Mouse (Mus musculus): ENCODE data around the gene Nit2.
A peak's percentile ranks its signal among the peaks of the same experiment; 100 is the strongest.
"Not testable (repeated sequence)": the region's sequence is repeated elsewhere in the genome, so short reads cannot be mapped to it uniquely, and the experiment has no call there.

Gene Nit2

DNA sequence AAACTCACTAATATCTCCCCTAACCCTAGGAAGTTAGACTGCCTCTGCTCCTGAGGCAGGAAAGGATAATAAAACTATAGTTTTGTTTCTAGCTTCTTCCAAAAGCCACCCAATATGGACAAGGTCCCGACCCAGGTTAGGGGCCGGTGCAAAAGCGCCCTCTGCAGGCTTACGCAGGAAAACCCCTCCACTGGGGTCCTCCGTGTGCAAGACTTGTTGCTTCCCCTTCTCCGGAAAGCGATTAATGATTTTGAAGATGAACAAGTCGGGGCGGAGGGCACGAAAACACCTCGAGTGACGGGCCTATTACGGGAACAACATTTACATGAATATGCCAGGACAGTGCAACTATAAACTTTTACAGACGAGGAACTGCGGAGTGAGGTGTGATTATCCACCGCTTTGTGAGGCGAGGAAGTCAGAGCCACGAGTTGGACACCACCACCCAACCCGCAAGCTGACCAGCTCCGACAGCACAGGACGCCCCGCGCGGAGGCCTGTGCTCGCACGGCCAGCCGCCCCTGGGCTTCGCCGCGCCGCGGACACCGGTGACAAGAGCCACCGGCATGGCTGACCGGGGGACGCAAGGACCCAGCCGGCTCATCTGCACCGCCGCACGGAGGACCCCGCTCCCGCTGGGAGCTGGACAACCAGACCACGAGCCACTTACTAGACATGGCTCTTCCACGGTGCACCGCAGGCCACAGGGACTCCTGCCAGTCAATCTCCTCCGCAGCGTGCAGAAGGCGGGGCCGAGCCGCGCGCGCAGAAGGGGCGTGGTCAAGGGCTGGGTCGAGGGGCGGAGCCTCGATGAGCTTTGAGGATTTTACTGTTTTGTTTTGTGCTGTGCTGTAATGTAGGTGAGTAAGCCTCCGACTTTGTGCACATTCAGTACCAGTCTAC lies at the start of gene Nit2:
Gene Nit2, minus strand, starts transcription at position 731 of the 903 bp plus-strand sequence.
- peak; percentile 98 for DNase-seq

DNA sequence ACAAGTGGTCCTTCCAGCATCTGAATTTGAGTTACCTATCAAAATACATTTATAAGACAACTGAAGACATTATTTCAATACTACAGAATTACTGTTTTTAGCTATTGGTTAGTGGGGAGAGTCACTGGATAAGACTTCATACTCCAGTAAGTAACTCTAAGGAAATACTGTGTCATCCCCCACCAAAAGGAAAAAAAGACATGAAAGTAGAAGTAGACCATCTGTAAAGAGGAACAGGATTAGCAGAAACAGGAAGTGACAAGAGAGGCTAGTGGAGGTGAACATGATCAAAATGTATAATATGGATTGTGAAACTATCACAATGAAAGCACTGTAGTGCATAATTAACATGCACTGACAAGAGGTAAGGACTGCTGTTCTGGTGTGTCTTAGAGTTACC lies 48.8 kb upstream of the Nit2 start:
- DNase-seq: no peak

DNA sequence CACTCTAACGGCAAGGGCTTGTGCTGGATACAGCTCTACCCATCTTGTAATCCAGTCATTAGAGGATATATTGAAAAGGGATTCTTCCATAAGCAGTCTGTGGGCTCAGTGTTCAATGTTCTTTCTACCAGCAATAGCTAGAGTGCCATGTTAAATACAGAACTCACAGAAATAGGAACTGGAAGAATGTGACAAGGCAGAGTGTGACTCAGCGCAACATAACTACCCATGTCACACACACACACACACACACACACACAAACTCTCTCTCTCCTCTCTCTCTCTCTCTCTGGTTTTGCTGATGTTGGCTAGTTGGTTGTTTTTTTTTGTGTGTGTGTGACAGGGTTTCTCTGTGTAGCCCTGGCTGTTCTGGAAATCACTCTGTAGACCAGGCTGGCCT lies 43.9 kb upstream of the Nit2 start:
- DNase-seq: no peak

DNA sequence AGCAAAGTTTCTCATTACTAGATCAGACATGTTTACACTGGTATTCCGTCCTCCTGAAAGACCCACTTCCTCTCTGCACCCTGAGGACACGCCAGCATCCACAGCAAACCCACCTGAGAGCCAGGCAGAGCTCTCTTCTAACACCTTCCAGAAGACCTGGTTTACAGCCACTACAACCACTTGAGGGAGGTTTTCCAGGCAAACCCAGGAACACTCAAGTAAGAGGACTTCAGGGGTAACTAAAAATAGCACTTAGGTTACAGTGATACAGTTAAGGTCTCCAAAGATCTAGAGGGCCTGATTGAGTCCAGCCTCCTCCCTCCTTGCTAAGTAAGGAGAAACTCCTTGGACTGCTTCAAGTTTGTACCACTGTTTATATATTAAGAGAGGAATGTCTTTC lies 41.2 kb upstream of the Nit2 start:
- DNase-seq: no peak

GRCm38 (mm10) chr16:57197281-57197680 lies 30.1 kb upstream of the Nit2 start:
- no peak for DNase-seq

- DNase-seq: no peak
Measured at GRCm38 (mm10) chr16:57196590-57196989, 29.4 kb upstream of the Nit2 start.

GRCm38 (mm10) chr16:57191214-57191613 lies 24.1 kb upstream of the Nit2 start:
- DNase-seq: no peak

DNA sequence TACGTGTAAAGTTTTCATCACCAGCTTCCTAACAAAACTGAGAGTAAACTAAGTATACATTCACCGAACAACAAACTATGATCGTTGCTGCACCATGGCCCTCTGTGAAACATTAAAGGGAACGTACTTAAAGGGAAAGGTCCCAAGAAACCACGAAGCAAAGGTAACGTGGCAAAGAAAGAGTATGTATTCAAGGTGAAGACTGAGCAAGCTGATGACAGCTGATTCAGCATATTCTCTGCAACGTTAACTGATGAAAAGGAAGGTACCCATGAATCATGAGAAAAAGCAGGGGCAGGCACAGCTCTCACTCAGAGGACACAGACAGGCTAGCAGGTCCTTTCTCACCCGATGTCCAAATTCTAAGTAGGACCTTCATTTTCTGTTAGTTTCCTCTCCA lies 23.2 kb upstream of the Nit2 start:
- no peak for DNase-seq

GRCm38 (mm10) chr16:57189493-57189892 lies 22.4 kb upstream of the Nit2 start:
- DNase-seq: no peak

GRCm38 (mm10) chr16:57186618-57187017 lies 19.5 kb upstream of the Nit2 start:
- no peak for DNase-seq

- DNase-seq: no peak
Measured at GRCm38 (mm10) chr16:57182037-57182436, 14.9 kb upstream of the Nit2 start.

- DNase-seq: peak in 1 of 2 experiments; percentile 26
Measured at GRCm38 (mm10) chr16:57181180-57181579, 14.0 kb upstream of the Nit2 start.

DNA sequence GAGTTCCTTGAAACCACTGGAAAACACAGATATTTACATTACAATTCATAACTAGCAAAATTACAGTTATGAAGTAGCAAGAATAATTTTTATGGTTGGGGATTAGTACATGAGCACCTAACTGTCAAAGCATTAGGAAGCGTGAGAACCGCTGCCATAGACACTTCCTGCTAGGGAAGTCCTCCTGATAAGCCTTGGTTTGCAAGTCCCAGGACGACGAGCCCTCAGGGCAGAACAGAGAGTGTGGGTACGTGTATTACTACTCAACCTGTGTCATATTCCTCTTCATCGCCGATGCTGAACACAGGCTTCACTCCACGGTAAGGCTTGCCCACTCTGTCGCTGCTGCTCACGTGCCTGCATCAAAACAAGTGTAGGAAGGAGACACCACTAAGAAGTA lies 10.5 kb upstream of the Nit2 start:
- no peak for DNase-seq

GRCm38 (mm10) chr16:57177254-57177653 lies 10.1 kb upstream of the Nit2 start:
- peak; percentile 32 to 43 for DNase-seq

DNA sequence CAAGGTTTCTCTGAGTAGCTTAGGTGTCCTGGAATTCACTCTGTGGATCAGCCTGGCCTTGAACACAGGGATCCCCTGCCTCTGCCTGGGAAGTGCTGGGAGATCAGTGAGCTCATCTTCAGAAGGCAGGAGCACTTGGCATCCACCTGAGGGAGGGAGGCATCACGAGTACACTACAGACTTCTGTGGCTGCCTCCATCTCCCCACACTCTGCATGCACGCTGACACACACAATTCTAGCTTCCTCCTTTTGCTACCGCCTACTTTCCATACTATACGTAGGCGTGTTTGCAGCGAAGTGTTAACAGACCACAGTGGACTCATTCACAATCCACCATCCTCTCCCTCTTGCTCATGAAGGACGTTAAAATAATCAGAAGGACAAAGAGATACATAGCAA lies 9.1 kb upstream of the Nit2 start:
- DNase-seq: no peak

- no peak for DNase-seq
Measured at GRCm38 (mm10) chr16:57175751-57176150, 8.6 kb upstream of the Nit2 start.

- not testable (repeated sequence) for DNase-seq
Measured at GRCm38 (mm10) chr16:57174480-57174879, 7.3 kb upstream of the Nit2 start.

- no peak for DNase-seq
Measured at GRCm38 (mm10) chr16:57171570-57171969, 4.4 kb upstream of the Nit2 start.

DNA sequence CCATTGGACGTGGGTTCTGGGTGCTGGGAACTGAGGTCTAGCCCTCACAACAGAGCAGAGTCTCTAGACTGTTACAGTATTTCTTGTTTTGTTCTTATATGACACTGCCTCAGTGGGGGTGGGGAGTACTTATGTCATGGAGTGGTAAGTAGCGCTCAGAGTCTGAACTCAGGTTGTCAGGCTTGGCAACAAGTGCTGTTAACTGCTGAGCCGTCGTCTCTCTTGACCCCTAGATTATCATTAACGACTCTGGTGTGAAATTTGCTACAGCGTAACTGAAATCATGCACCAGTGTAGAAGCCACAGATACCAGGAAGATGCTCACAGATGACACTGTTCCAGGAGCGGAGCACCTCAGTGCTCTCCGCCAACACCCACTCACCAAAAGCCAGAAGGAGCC lies 4.0 kb upstream of the Nit2 start:
- DNase-seq: no peak

DNA sequence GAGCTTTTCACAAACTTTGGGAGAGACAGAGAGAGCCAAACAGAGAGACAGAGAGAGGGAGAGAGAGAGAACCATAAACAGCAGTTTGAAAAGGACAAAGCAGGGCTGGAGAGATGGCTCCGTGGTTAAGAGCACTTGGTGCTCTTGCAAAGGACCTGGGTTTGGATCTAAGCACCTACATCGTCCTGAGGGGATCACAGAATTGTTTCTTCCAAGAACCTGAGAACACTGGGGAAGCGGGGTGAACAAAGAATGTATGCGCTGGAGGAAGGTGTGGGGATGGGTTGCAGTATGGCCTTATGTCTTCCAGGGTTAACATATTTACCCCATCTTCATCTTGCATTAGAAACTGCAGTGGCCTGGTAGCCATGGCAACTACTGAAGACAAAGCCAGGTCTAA lies 1.1 kb upstream of the Nit2 start:
- DNase-seq: no peak

- DNase-seq: no peak
Measured at GRCm38 (mm10) chr16:57167514-57167912, 372 bp upstream of the Nit2 start.

- DNase-seq: no peak
Measured at GRCm38 (mm10) chr16:57166086-57166485, 1.1 kb downstream of the Nit2 start.

GRCm38 (mm10) chr16:57165157-57165556 lies 2.0 kb downstream of the Nit2 start:
- no peak for DNase-seq

DNA sequence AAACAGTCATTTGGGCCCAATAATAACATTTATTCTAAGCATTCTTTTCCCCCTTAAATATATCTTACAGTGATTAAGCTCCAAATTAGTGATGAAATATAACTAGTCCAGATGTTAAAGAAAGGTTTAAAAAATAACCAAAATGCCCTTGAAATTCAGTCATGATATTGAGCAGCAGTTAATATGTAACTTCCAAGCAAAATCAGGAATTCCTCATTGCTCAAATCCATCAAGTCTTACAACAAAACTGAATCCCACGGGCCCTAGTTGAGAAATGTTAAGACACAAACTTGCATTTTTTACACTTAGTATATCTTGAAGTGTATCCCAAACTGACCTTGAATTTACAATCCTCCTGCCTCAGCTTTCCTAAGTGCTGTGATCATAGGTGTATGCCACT lies 3.4 kb downstream of the Nit2 start:
- DNase-seq: no peak

GRCm38 (mm10) chr16:57162841-57163240 lies 4.3 kb downstream of the Nit2 start:
- DNase-seq: no peak

All from kidney, postnatal 4 days (tissue).